Mouse (Mus musculus): ENCODE results near the gene Foxp1. TPM values are rescaled to one million over a fixed set of nuclear protein-coding genes. Genes with fewer than 3 reads are reported as not detected.

Foxp1 gene
- polyA plus RNA-seq, 1 experiment from 2014 or later = 45.3 TPM

DNA sequence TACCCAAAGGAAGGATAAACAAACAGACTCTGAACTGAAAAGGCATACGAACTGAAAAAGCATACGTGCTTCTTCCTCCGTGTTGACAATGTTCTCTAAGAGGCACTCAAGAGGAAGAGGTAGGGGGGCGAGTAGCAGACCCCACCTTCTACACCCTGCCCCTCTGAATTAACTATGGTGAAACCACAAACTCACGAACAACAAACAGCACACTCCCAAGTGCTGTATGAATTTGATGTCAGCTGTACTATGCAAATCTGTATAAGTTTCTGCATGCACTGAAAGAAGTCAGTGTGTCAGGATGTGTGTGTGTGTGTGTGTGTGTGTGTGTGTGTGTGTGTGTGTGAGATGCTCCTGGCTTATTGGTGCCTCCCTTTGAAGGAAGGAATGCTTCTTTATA lies 127.7 kb downstream of the Foxp1 start:
- peaks cover 5% of the 10 kb centered on the region; the same call in 1 of the 2 replicates for H3K36me3 ChIP-seq (ENCODE audit: control insufficient read depth, insufficient read depth)
- no peak for ATAC-seq
- H3K27me3 ChIP-seq (replicated peaks; ENCODE audit: control insufficient read depth, insufficient read depth, low read length) = no peaks in the 10 kb centered on the region
- no peak overlapping the region for H3K4me2 ChIP-seq (replicated peaks; ENCODE audit: low read depth)
- TF ChIP-seq CTCF (IDR thresholded peaks at IDR 0.05; ENCODE audit: low read depth) = no peak
- WGBS = 51% methylated on average over 5 of the region's 5 CpGs
- no peak overlapping the region for H3K9ac ChIP-seq (ENCODE audit: low read depth, low read length)
- no peaks in the 10 kb centered on the region for H3K9me3 ChIP-seq (ENCODE audit: control insufficient read depth)
- no peak overlapping the region for H3K27ac ChIP-seq (ENCODE audit: low read depth, low read length)
- H3K4me3 ChIP-seq (ENCODE audit: low read depth, low read length) = no peak overlapping the region
- H3K4me1 ChIP-seq (replicated peaks; ENCODE audit: control insufficient read depth, insufficient read depth, low read length) = peaks cover 4% of the 10 kb centered on the region; the same call in 1 of the 2 replicates

DNA sequence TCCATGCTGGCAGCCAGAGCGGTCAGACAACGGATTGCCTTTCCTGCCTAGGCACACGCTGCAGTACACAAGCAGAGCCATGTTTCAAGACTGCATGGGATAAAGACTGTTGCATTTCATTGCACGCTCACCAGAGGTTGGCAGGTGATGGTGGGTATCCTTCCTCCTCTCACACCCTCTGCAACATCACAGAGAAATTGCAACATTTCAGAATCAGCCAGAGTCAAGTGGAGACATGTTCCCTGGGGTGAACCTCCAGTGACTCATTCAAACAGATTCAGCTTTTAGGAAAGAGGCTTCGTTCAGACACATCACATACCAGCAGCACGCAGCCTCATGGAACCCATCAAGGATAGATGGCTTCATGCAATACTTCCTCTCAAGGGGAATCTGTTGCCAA lies 130.0 kb downstream of the Foxp1 start:
- Histone ChIP-seq H3K36me3 (ENCODE audit: control insufficient read depth, insufficient read depth) (no peaks in the 10 kb centered on the region; the same call in 1 of the 2 replicates), H3K27me3 (replicated peaks; ENCODE audit: control insufficient read depth, insufficient read depth, low read length) (no peaks in the 10 kb centered on the region), H3K27ac (ENCODE audit: low read depth, low read length) (no peak overlapping the region), H3K4me2 (replicated peaks; ENCODE audit: low read depth) (no peak overlapping the region), H3K4me3 (ENCODE audit: low read depth, low read length) (no peak overlapping the region), H3K4me1 (replicated peaks; ENCODE audit: control insufficient read depth, insufficient read depth, low read length) (0 out of 2 replicates have a peak, but pooled peaks cover 4% of the 10 kb centered on the region), H3K9ac (ENCODE audit: low read depth, low read length) (no peak overlapping the region), H3K9me3 (ENCODE audit: control insufficient read depth) (no peaks in the 10 kb centered on the region)
- no peak for ATAC-seq
- no peak for TF ChIP-seq CTCF (IDR thresholded peaks at IDR 0.05; ENCODE audit: low read depth)
- WGBS = 91% methylated on average over 6 of the region's 6 CpGs

DNA sequence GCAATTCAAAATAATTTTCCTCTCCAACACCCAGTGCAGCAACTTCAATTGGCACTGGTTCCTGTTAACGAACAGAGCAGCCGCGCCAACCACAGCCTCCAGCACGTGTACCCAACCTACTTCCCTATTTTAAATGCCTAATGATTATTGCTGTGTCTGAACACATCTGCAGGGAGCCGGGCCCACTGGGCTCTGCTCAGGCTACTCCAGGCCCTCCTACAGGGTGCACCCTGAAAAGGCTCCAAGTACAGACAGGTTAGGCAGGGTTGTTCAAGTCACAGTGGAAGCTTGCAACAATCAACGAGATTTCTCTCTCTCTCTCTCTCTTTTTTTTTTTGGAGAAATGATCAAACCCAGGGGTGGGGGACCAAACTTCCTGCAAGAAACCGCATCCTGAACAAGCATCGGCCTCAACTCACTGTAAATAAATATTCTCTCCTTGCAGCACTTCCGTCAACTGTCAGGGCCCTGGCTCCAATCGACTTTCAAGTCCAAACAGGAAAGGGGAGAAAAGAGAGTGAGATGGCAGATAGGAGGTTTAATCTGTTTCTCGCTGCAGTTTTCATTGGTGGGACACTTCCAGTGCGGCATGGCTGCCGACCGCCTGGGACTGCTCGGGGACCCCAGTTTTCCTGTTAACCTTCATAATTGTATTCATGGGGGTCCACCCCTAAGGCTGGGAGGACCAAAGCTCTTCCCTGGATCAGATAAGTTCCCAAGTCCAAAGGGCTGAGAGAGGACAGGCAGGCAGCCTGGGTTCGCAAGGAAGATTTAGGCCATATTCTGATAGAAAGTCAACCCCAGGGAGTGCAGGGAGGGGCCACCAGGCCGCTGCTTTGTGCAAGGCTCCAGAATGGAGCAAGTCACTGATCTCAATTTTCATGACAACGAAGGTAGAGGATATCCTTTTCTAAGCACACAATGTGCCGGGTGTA lies 133.5 kb downstream of the Foxp1 start:
- Histone ChIP-seq H3K9ac (ENCODE audit: low read depth, low read length) (no peak overlapping the region), H3K4me1 (replicated peaks; ENCODE audit: control insufficient read depth, insufficient read depth, low read length) (0 out of 2 replicates have a peak, but pooled peaks cover 4% of the 10 kb centered on the region), H3K4me2 (replicated peaks; ENCODE audit: low read depth) (no peak overlapping the region), H3K27me3 (replicated peaks; ENCODE audit: control insufficient read depth, insufficient read depth, low read length) (no peaks in the 10 kb centered on the region), H3K36me3 (ENCODE audit: control insufficient read depth, insufficient read depth) (no peaks in the 10 kb centered on the region), H3K9me3 (ENCODE audit: control insufficient read depth) (no peaks in the 10 kb centered on the region), H3K4me3 (ENCODE audit: low read depth, low read length) (no peak overlapping the region), H3K27ac (ENCODE audit: low read depth, low read length) (no peak overlapping the region)
- ATAC-seq = no peak
- no peak for TF ChIP-seq CTCF (IDR thresholded peaks at IDR 0.05; ENCODE audit: low read depth)
- WGBS = 58% methylated on average over 19 of the region's 19 CpGs

GRCm38 (mm10) chr6:99388023-99388422 lies 134.5 kb downstream of the Foxp1 start:
- no peak for ATAC-seq
- WGBS = 78% methylated on average over 5 of the region's 5 CpGs
- Histone ChIP-seq H3K36me3 (ENCODE audit: control insufficient read depth, insufficient read depth) (no peaks in the 10 kb centered on the region), H3K4me2 (replicated peaks; ENCODE audit: low read depth) (no peak overlapping the region), H3K9me3 (ENCODE audit: control insufficient read depth) (no peaks in the 10 kb centered on the region), H3K27me3 (replicated peaks; ENCODE audit: control insufficient read depth, insufficient read depth, low read length) (no peaks in the 10 kb centered on the region), H3K4me1 (replicated peaks; ENCODE audit: control insufficient read depth, insufficient read depth, low read length) (0 out of 2 replicates have a peak, but pooled peaks cover 4% of the 10 kb centered on the region), H3K9ac (ENCODE audit: low read depth, low read length) (no peak overlapping the region), H3K27ac (ENCODE audit: low read depth, low read length) (no peak overlapping the region), H3K4me3 (ENCODE audit: low read depth, low read length) (no peak overlapping the region)
- TF ChIP-seq CTCF (IDR thresholded peaks at IDR 0.05; ENCODE audit: low read depth) = no peak

DNA sequence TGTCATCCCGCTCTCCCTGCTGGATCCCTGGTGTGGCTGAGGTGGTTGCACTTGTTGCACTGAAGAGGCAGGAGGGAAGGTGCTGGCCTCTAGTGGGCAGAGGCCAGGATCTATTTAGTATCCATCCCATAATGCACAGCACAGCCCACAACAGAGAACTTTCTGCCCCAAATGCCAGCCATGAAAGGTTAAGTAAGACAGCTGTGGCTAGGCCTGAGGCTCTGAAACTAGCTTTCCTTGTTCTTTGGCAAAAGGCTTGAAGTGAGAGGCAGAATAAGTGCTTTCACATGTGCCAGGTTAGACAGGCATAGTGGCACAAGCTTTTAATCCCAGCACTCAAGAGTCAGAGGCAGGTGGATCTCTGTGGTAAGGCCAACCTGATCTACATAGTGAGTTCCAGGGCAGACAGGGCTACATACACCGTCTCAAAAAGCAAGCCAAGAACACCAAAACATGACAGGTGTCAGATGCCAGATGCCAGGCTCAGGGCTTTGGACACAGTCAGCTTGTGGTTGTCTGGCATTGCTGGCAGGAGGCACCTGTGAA lies 137.4 kb downstream of the Foxp1 start:
- no peaks in the 10 kb centered on the region for H3K9me3 ChIP-seq (ENCODE audit: control insufficient read depth)
- H3K27me3 ChIP-seq (replicated peaks; ENCODE audit: control insufficient read depth, insufficient read depth, low read length) = no peaks in the 10 kb centered on the region
- H3K4me3 ChIP-seq (ENCODE audit: low read depth, low read length) = no peak overlapping the region
- H3K4me2 ChIP-seq (replicated peaks; ENCODE audit: low read depth) = no peak overlapping the region
- no peaks in the 10 kb centered on the region for H3K36me3 ChIP-seq (ENCODE audit: control insufficient read depth, insufficient read depth)
- H3K4me1 ChIP-seq (replicated peaks; ENCODE audit: control insufficient read depth, insufficient read depth, low read length) = 0 out of 2 replicates have a peak, but pooled peaks cover 4% of the 10 kb centered on the region
- H3K9ac ChIP-seq (ENCODE audit: low read depth, low read length) = no peak overlapping the region
- H3K27ac ChIP-seq (ENCODE audit: low read depth, low read length) = no peak overlapping the region
- peak; percentile 79 for TF ChIP-seq CTCF (IDR thresholded peaks at IDR 0.05; ENCODE audit: low read depth)
- WGBS = 82% methylated on average over 2 of the region's 2 CpGs
- ATAC-seq = no peak

GRCm38 (mm10) chr6:99383846-99384472 lies 138.6 kb downstream of the Foxp1 start:
- no peak overlapping the region for H3K9ac ChIP-seq (ENCODE audit: low read depth, low read length)
- no peak overlapping the region for H3K4me2 ChIP-seq (replicated peaks; ENCODE audit: low read depth)
- ATAC-seq = no peak
- 80% methylated on average over 4 of the region's 4 CpGs for WGBS
- H3K36me3 ChIP-seq (ENCODE audit: control insufficient read depth, insufficient read depth) = no peaks in the 10 kb centered on the region
- H3K4me1 ChIP-seq (replicated peaks; ENCODE audit: control insufficient read depth, insufficient read depth, low read length) = 0 out of 2 replicates have a peak, but pooled peaks cover 4% of the 10 kb centered on the region
- no peaks in the 10 kb centered on the region for H3K9me3 ChIP-seq (ENCODE audit: control insufficient read depth)
- TF ChIP-seq CTCF (IDR thresholded peaks at IDR 0.05; ENCODE audit: low read depth) = no peak
- no peak overlapping the region for H3K4me3 ChIP-seq (ENCODE audit: low read depth, low read length)
- H3K27ac ChIP-seq (ENCODE audit: low read depth, low read length) = no peak overlapping the region
- no peaks in the 10 kb centered on the region for H3K27me3 ChIP-seq (replicated peaks; ENCODE audit: control insufficient read depth, insufficient read depth, low read length)

Data from intestine, postnatal 0 days (tissue).